Mouse (Mus musculus): ENCODE data around the gene Hoxd4. TPM values are rescaled to one million over a fixed set of nuclear protein-coding genes. Genes with fewer than 3 reads are reported as not detected.

The Hoxd4 gene
- polyA plus RNA-seq, 1 experiment from 2014 or later: not detected

GRCm38 (mm10) chr2:74703720-74704392, 7.9 kb upstream of the Hoxd4 start:
- under 1% methylated on average over 26 of the region's 26 CpGs for WGBS
- Histone ChIP-seq H3K36me3 (ENCODE audit: control insufficient read depth, insufficient read depth, low read length) (no peaks in the 10 kb centered on the region), H3K4me3 (ENCODE audit: low read depth, low read length) (no peak overlapping the region), H3K9me3 (ENCODE audit: control insufficient read depth, low read length) (no peaks in the 10 kb centered on the region), H3K4me2 (no peak overlapping the region), H3K27ac (ENCODE audit: low read depth, low read length) (no peak overlapping the region), H3K27me3 (ENCODE audit: control insufficient read depth, insufficient read depth, low read length) (peaks cover 98% of the 10 kb centered on the region), H3K4me1 (ENCODE audit: control insufficient read depth, insufficient read depth, low read length) (peaks cover 13% of the 10 kb centered on the region), H3K9ac (ENCODE audit: low read length) (no peak overlapping the region)
- ATAC-seq (ENCODE audit: low FRiP score): no peak
- peak; percentile 94 for DNase-seq (ENCODE audit: low spot score, missing footprints)

GRCm38 (mm10) chr2:74704393-74704998, 7.2 kb upstream of the Hoxd4 start, which contains the start of gene Hoxd8:
Gene Hoxd8 (plus strand): TSS chr2:74704615.
- Histone ChIP-seq H3K27ac (ENCODE audit: low read depth, low read length) (no peak within 1 kb of the TSS), H3K4me3 (ENCODE audit: low read depth, low read length) (peak within 1 kb of the TSS; percentile 34), H3K9me3 (ENCODE audit: control insufficient read depth, low read length) (no peaks in the 10 kb centered on the region), H3K36me3 (ENCODE audit: control insufficient read depth, insufficient read depth, low read length) (no peaks in the 10 kb centered on the region), H3K4me2 (peak within 1 kb of the TSS; percentile 49), H3K27me3 (ENCODE audit: control insufficient read depth, insufficient read depth, low read length) (peaks cover 98% of the 10 kb centered on the region), H3K4me1 (ENCODE audit: control insufficient read depth, insufficient read depth, low read length) (peaks cover 13% of the 10 kb centered on the region), H3K9ac (ENCODE audit: low read length) (no peak within 1 kb of the TSS)
- DNase-seq (ENCODE audit: low spot score, missing footprints): peak; percentile 93
- under 1% methylated on average over 45 of the region's 52 CpGs for WGBS
- peak; percentile 41; the same call in 1 of the 2 replicates for ATAC-seq (ENCODE audit: low FRiP score)

GRCm38 (mm10) chr2:74704999-74705466, 6.7 kb upstream of the Hoxd4 start:
- peaks cover 13% of the 10 kb centered on the region for H3K4me1 ChIP-seq (ENCODE audit: control insufficient read depth, insufficient read depth, low read length)
- peak; percentile 67 for ATAC-seq (ENCODE audit: low FRiP score)
- H3K27ac ChIP-seq (ENCODE audit: low read depth, low read length): no peak overlapping the region
- DNase-seq (ENCODE audit: low spot score, missing footprints): no peak
- no peaks in the 10 kb centered on the region for H3K9me3 ChIP-seq (ENCODE audit: control insufficient read depth, low read length)
- no peaks in the 10 kb centered on the region for H3K36me3 ChIP-seq (ENCODE audit: control insufficient read depth, insufficient read depth, low read length)
- peak overlapping the region; percentile 34 for H3K4me3 ChIP-seq (ENCODE audit: low read depth, low read length)
- peak overlapping the region; percentile 49 for H3K4me2 ChIP-seq
- under 1% methylated on average over 53 of the region's 66 CpGs for WGBS
- peaks cover 98% of the 10 kb centered on the region for H3K27me3 ChIP-seq (ENCODE audit: control insufficient read depth, insufficient read depth, low read length)
- no peak overlapping the region for H3K9ac ChIP-seq (ENCODE audit: low read length)

GRCm38 (mm10) chr2:74705467-74706089, 6.2 kb upstream of the Hoxd4 start:
- H3K4me1 ChIP-seq (ENCODE audit: control insufficient read depth, insufficient read depth, low read length): peaks cover 13% of the 10 kb centered on the region
- H3K27me3 ChIP-seq (ENCODE audit: control insufficient read depth, insufficient read depth, low read length): peaks cover 98% of the 10 kb centered on the region
- H3K27ac ChIP-seq (ENCODE audit: low read depth, low read length): no peak overlapping the region
- peak overlapping the region; percentile 49 for H3K4me2 ChIP-seq
- no peak overlapping the region for H3K9ac ChIP-seq (ENCODE audit: low read length)
- no peaks in the 10 kb centered on the region for H3K9me3 ChIP-seq (ENCODE audit: control insufficient read depth, low read length)
- H3K4me3 ChIP-seq (ENCODE audit: low read depth, low read length): peak overlapping the region; percentile 34
- ATAC-seq (ENCODE audit: low FRiP score): peak; percentile 42
- peak; percentile 93 for DNase-seq (ENCODE audit: low spot score, missing footprints)
- H3K36me3 ChIP-seq (ENCODE audit: control insufficient read depth, insufficient read depth, low read length): no peaks in the 10 kb centered on the region
- WGBS: under 1% methylated on average over 68 of the region's 85 CpGs

GRCm38 (mm10) chr2:74706393-74706960, 5.3 kb upstream of the Hoxd4 start:
- Histone ChIP-seq H3K9me3 (ENCODE audit: control insufficient read depth, low read length) (no peaks in the 10 kb centered on the region), H3K4me3 (ENCODE audit: low read depth, low read length) (no peak overlapping the region), H3K27me3 (ENCODE audit: control insufficient read depth, insufficient read depth, low read length) (peaks cover 96% of the 10 kb centered on the region), H3K36me3 (ENCODE audit: control insufficient read depth, insufficient read depth, low read length) (no peaks in the 10 kb centered on the region), H3K27ac (ENCODE audit: low read depth, low read length) (no peak overlapping the region), H3K9ac (ENCODE audit: low read length) (no peak overlapping the region), H3K4me1 (ENCODE audit: control insufficient read depth, insufficient read depth, low read length) (peaks cover 13% of the 10 kb centered on the region), H3K4me2 (no peak overlapping the region)
- ATAC-seq (ENCODE audit: low FRiP score) (no peak), DNase-seq (ENCODE audit: low spot score, missing footprints) (peak; percentile 94)
- WGBS: 2% methylated on average over 13 of the region's 13 CpGs

GRCm38 (mm10) chr2:74707599-74707998, 4.1 kb upstream of the Hoxd4 start:
- Histone ChIP-seq H3K9me3 (ENCODE audit: control insufficient read depth, low read length) (no peaks in the 10 kb centered on the region), H3K27ac (ENCODE audit: low read depth, low read length) (no peak overlapping the region), H3K9ac (ENCODE audit: low read length) (no peak overlapping the region), H3K36me3 (ENCODE audit: control insufficient read depth, insufficient read depth, low read length) (no peaks in the 10 kb centered on the region), H3K4me3 (ENCODE audit: low read depth, low read length) (no peak overlapping the region), H3K27me3 (ENCODE audit: control insufficient read depth, insufficient read depth, low read length) (peaks cover 97% of the 10 kb centered on the region), H3K4me1 (ENCODE audit: control insufficient read depth, insufficient read depth, low read length) (peaks cover 13% of the 10 kb centered on the region), H3K4me2 (no peak overlapping the region)
- 4% methylated on average over 7 of the region's 7 CpGs for WGBS
- no peak for DNase-seq (ENCODE audit: low spot score, missing footprints)
- no peak for ATAC-seq (ENCODE audit: low FRiP score)

GRCm38 (mm10) chr2:74708676-74709075, 3.1 kb upstream of the Hoxd4 start:
- WGBS: 4% methylated on average over 4 of the region's 4 CpGs
- DNase-seq (ENCODE audit: low spot score, missing footprints) (no peak), ATAC-seq (ENCODE audit: low FRiP score) (no peak)
- Histone ChIP-seq H3K27ac (ENCODE audit: low read depth, low read length) (no peak overlapping the region), H3K4me3 (ENCODE audit: low read depth, low read length) (no peak overlapping the region), H3K36me3 (ENCODE audit: control insufficient read depth, insufficient read depth, low read length) (no peaks in the 10 kb centered on the region), H3K9me3 (ENCODE audit: control insufficient read depth, low read length) (no peaks in the 10 kb centered on the region), H3K4me2 (no peak overlapping the region), H3K27me3 (ENCODE audit: control insufficient read depth, insufficient read depth, low read length) (peaks cover 97% of the 10 kb centered on the region), H3K9ac (ENCODE audit: low read length) (no peak overlapping the region), H3K4me1 (ENCODE audit: control insufficient read depth, insufficient read depth, low read length) (peaks cover 13% of the 10 kb centered on the region)

- no peak overlapping the region for H3K27ac ChIP-seq (ENCODE audit: low read depth, low read length)
- peaks cover 97% of the 10 kb centered on the region for H3K27me3 ChIP-seq (ENCODE audit: control insufficient read depth, insufficient read depth, low read length)
- DNase-seq (ENCODE audit: low spot score, missing footprints): peak; percentile 93
- no peak for ATAC-seq (ENCODE audit: low FRiP score)
- H3K4me3 ChIP-seq (ENCODE audit: low read depth, low read length): no peak overlapping the region
- H3K4me2 ChIP-seq: no peak overlapping the region
- no peaks in the 10 kb centered on the region for H3K9me3 ChIP-seq (ENCODE audit: control insufficient read depth, low read length)
- H3K4me1 ChIP-seq (ENCODE audit: control insufficient read depth, insufficient read depth, low read length): peaks cover 11% of the 10 kb centered on the region
- 6% methylated on average over 5 of the region's 5 CpGs for WGBS
- no peaks in the 10 kb centered on the region for H3K36me3 ChIP-seq (ENCODE audit: control insufficient read depth, insufficient read depth, low read length)
- H3K9ac ChIP-seq (ENCODE audit: low read length): no peak overlapping the region
Observed at GRCm38 (mm10) chr2:74709465-74710419, 2.0 kb upstream of the Hoxd4 start.

Measured in midbrain, embryonic 11.5 days (tissue).